Mouse (Mus musculus): ENCODE data around the gene Olfr715b. TPM values are rescaled to one million over a fixed set of nuclear protein-coding genes. Genes with fewer than 3 reads are reported as not detected.

The Olfr715b gene
- not detected in 2 replicates for polyA plus RNA-seq (2012; rRNA removed)

GRCm38 (mm10) chr7:107110269-107110668 is at the start of gene Olfr715b:
Gene Olfr715b, minus strand, starts transcription at chr7:107110369.

GRCm38 (mm10) chr7:107138027-107138426 is 27.9 kb upstream of the Olfr715b start, which contains the start of gene Olfr716:
Gene Olfr716, plus strand, starts transcription at chr7:107138327.

GRCm38 (mm10) chr7:107130983-107131382 is 20.8 kb upstream of the Olfr715b start, which contains the start of gene Olfr715:
Gene Olfr715, minus strand, starts transcription at chr7:107131083.

GRCm38 (mm10) chr7:107092920-107093319 is 17.2 kb downstream of the Olfr715b start, which contains the start of gene Olfr17:
Gene Olfr17, plus strand, starts transcription at chr7:107093220.

GRCm38 (mm10) chr7:107070681-107071080 is 39.5 kb downstream of the Olfr715b start, which contains the start of gene Olfr714:
Gene Olfr714, plus strand, starts transcription at chr7:107070981.

Other genes with a start within 250 kb of the Olfr715b start
- gene Olfr704, start 247.2 kb downstream of the Olfr715b start, polyA plus RNA-seq (2012; rRNA removed): not detected in 2 replicates
- gene Olfr705, start 233.5 kb downstream of the Olfr715b start, polyA plus RNA-seq (2012; rRNA removed): not detected in 2 replicates
- not detected in 2 replicates for gene Olfr706, start 222.2 kb downstream of the Olfr715b start, polyA plus RNA-seq (2012; rRNA removed)
- gene Olfr707, start 209.1 kb downstream of the Olfr715b start, polyA plus RNA-seq (2012; rRNA removed): not detected in 2 replicates
- not detected in 2 replicates for gene Olfr1532-ps1, start 202.4 kb downstream of the Olfr715b start, polyA plus RNA-seq (2012; rRNA removed)
- gene Olfr709-ps1, start 178.2 kb downstream of the Olfr715b start, polyA plus RNA-seq (2012; rRNA removed): not detected in 2 replicates
- not detected in 2 replicates for gene Olfr710, start 162.1 kb downstream of the Olfr715b start, polyA plus RNA-seq (2012; rRNA removed)
- not detected in 2 replicates for gene Olfr6, start 146.4 kb downstream of the Olfr715b start, polyA plus RNA-seq (2012; rRNA removed)
- gene Olfr711, start 134.9 kb downstream of the Olfr715b start, polyA plus RNA-seq (2012; rRNA removed): not detected in 2 replicates
- gene Olfr2, start 104.3 kb downstream of the Olfr715b start, polyA plus RNA-seq (2012; rRNA removed): not detected in 2 replicates
- gene Olfr713, start 79.2 kb downstream of the Olfr715b start, polyA plus RNA-seq (2012; rRNA removed): not detected in 2 replicates
- gene Olfr714, start 39.4 kb downstream of the Olfr715b start, polyA plus RNA-seq (2012; rRNA removed): not detected in 2 replicates
- gene Olfr17, start 17.1 kb downstream of the Olfr715b start, polyA plus RNA-seq (2012; rRNA removed): not detected in 2 replicates
- gene Olfr715, start 20.7 kb upstream of the Olfr715b start, polyA plus RNA-seq (2012; rRNA removed): not detected in 2 replicates
- not detected in 2 replicates for gene Olfr716, start 28.0 kb upstream of the Olfr715b start, polyA plus RNA-seq (2012; rRNA removed)
- gene Nlrp14, start 56.6 kb upstream of the Olfr715b start, polyA plus RNA-seq (2012; rRNA removed): 10.1 and 13.2 TPM in 2 replicates
- gene Rbmxl2, start 99.1 kb upstream of the Olfr715b start, polyA plus RNA-seq (2012; rRNA removed): 0.47 and 1.9 TPM in 2 replicates